Mouse (Mus musculus) limb, embryonic 13.5 days (tissue): ENCODE results near the gene Hist1h2ai. TPM values are rescaled to one million over a fixed set of nuclear protein-coding genes. Genes with fewer than 3 reads are reported as not detected.
"Not testable (repeated sequence)": the region's sequence is repeated elsewhere in the genome, so short reads cannot be mapped to it uniquely, and the experiment has no call there.

Experiments used
- ATAC-seq: fragments of 200-750 bp; cut with Nextera tagmentation; 2 replicates; pipeline ENCODE4 v1.8.0; 2017; ENCODE audit warnings: low read depth, moderate number of reproducible peaks, moderate TSS enrichment; ENCODE audit not compliant: low FRiP score
- H3K27ac ChIP-seq: fragments of 300-500 bp; sonication (generic); 2 replicates; pipeline ENCODE4 v1.5.1; 2015; ENCODE audit warnings: inconsistent platforms, mild to moderate bottlenecking, moderate library complexity
- H3K27me3 ChIP-seq: fragments of 300-500 bp; sonication (generic); 2 replicates; pipeline ENCODE4 v1.6.1; 2015; ENCODE audit warnings: mild to moderate bottlenecking, inconsistent platforms
- H3K36me3 ChIP-seq: fragments of 300-500 bp; sonication (generic); 2 replicates; pipeline ENCODE4 v1.6.1; 2015; ENCODE audit warnings: inconsistent platforms, mild to moderate bottlenecking, moderate library complexity
- H3K4me1 ChIP-seq: fragments of 300-500 bp; sonication (generic); 2 replicates; pipeline ENCODE4 v1.6.1; 2015; ENCODE audit warnings: inconsistent platforms
- H3K4me2 ChIP-seq: fragments of 300-500 bp; sonication (generic); replicated peaks from 2 replicates; pipeline ENCODE4 v1.6.1; 2015; ENCODE audit warnings: inconsistent platforms, mild to moderate bottlenecking, moderate library complexity
- H3K4me3 ChIP-seq: fragments of 300-500 bp; sonication (generic); 2 replicates; pipeline ENCODE4 v1.5.1; 2015; ENCODE audit warnings: moderate library complexity, mild to moderate bottlenecking, inconsistent platforms
- H3K9ac ChIP-seq: fragments of 300-500 bp; sonication (generic); 2 replicates; pipeline ENCODE4 v1.6.1; 2015; ENCODE audit warnings: mild to moderate bottlenecking, inconsistent platforms
- H3K9me3 ChIP-seq: fragments of 300-500 bp; sonication (generic); 2 replicates; pipeline ENCODE4 v1.6.1; 2016; ENCODE audit warnings: inconsistent platforms
- WGBS: fragments of 180-500 bp; shearing (Covaris S2); methylation state at CpG from one replicate; pipeline ENCODE4 v1.1.7; 2015; 5-methylcytosine and 5-hydroxymethylcytosine counted together
- polyA plus RNA-seq: library from polyadenylated mRNA; unstranded; fragments of >200 nt; fragmentation: Nextera tagmentation; extraction: Ambion mirVana; gene quantifications from 2 replicates; pipeline ENCODE4 v1.2.1, GENCODE M21; 2015

Gene Hist1h2ai
- polyA plus RNA-seq, 1 experiment from 2014 or later = 46.9 TPM

GRCm38 (mm10) chr13:21734010-21734905 is 18.0 kb downstream of the Hist1h2ai start:
- Histone ChIP-seq H3K36me3 (no peaks in the 10 kb centered on the region), H3K4me2 (peak overlapping the region; percentile 67), H3K9me3 (no peaks in the 10 kb centered on the region), H3K9ac (peak overlapping the region; percentile 76), H3K4me1 (peaks cover 4% of the 10 kb centered on the region; the same call in 1 of the 2 replicates), H3K27me3 (no peaks in the 10 kb centered on the region), H3K27ac (peak overlapping the region; percentile 99), H3K4me3 (peak overlapping the region; percentile 55)
- ATAC-seq = peak; percentile 85
- under 1% methylated on average over 21 of the region's 21 CpGs for WGBS

GRCm38 (mm10) chr13:21734906-21735767 is 18.9 kb downstream of the Hist1h2ai start, which contains the start of gene Hist1h4j:
Gene Hist1h4j, plus strand, starts transcription at chr13:21735064.
- peak within 1 kb of the TSS; percentile 76 for H3K9ac ChIP-seq
- H3K4me2 ChIP-seq = peak within 1 kb of the TSS; percentile 67
- H3K9me3 ChIP-seq, H3K36me3 ChIP-seq, H3K27me3 ChIP-seq, H3K4me1 ChIP-seq: not testable (repeated sequence)
- ATAC-seq = peak; percentile 90
- H3K27ac ChIP-seq = peak within 1 kb of the TSS; percentile 99
- WGBS = under 1% methylated on average over 48 of the region's 56 CpGs
- H3K4me3 ChIP-seq = peak within 1 kb of the TSS; percentile 55

- peaks cover 17% of the 10 kb centered on the region for H3K4me1 ChIP-seq
- no peaks in the 10 kb centered on the region for H3K36me3 ChIP-seq
- H3K4me2 ChIP-seq = no peak overlapping the region
- no peaks in the 10 kb centered on the region for H3K27me3 ChIP-seq
- H3K4me3 ChIP-seq = no peak overlapping the region
- ATAC-seq = no peak
- no peak overlapping the region for H3K27ac ChIP-seq
- WGBS = 92% methylated on average over 1 of the region's 1 CpGs
- no peaks in the 10 kb centered on the region for H3K9me3 ChIP-seq
- no peak overlapping the region for H3K9ac ChIP-seq
These were observed 28.8 kb downstream of the Hist1h2ai start for GRCm38 (mm10) chr13:21745006-21745405.

GRCm38 (mm10) chr13:21749387-21750158 is 33.4 kb downstream of the Hist1h2ai start:
- peak overlapping the region; percentile 87 for H3K4me2 ChIP-seq
- peaks cover 32% of the 10 kb centered on the region for H3K4me1 ChIP-seq
- no peaks in the 10 kb centered on the region for H3K27me3 ChIP-seq
- no peaks in the 10 kb centered on the region for H3K9me3 ChIP-seq
- H3K4me3 ChIP-seq = peak overlapping the region; percentile 60
- peak overlapping the region; percentile 72 for H3K27ac ChIP-seq
- no peak for ATAC-seq
- H3K36me3 ChIP-seq = no peaks in the 10 kb centered on the region
- H3K9ac ChIP-seq = peak overlapping the region; percentile 77
- WGBS = 3% methylated on average over 5 of the region's 5 CpGs

- Histone ChIP-seq H3K4me2 (peak within 1 kb of the TSS; percentile 87), H3K4me3 (peak within 1 kb of the TSS; percentile 60), H3K27ac (peak within 1 kb of the TSS; percentile 98), H3K9ac (peak within 1 kb of the TSS; percentile 77), H3K4me1 (peaks cover 36% of the 10 kb centered on the region)
- not testable (repeated sequence) for H3K9me3 ChIP-seq, H3K36me3 ChIP-seq, H3K27me3 ChIP-seq
- peak; percentile 87 for ATAC-seq
- under 1% methylated on average over 50 of the region's 56 CpGs for WGBS
These were observed 34.2 kb downstream of the Hist1h2ai start, which contains the start of gene Hist1h4k for GRCm38 (mm10) chr13:21750159-21751017. Gene Hist1h4k, minus strand, starts transcription at chr13:21750505.

- Histone ChIP-seq H3K27ac (peak overlapping the region; percentile 93; the same call in 1 of the 2 replicates), H3K4me1 (peaks cover 36% of the 10 kb centered on the region), H3K4me2 (no peak overlapping the region), H3K9me3 (no peaks in the 10 kb centered on the region), H3K4me3 (no peak overlapping the region), H3K9ac (no peak overlapping the region), H3K36me3 (no peaks in the 10 kb centered on the region), H3K27me3 (no peaks in the 10 kb centered on the region)
- no peak for ATAC-seq
These were observed 35.2 kb downstream of the Hist1h2ai start for GRCm38 (mm10) chr13:21751417-21751816.

GRCm38 (mm10) chr13:21751827-21752226 is 35.6 kb downstream of the Hist1h2ai start:
- Histone ChIP-seq H3K4me2 (peak overlapping the region; percentile 75), H3K9ac (no peak overlapping the region), H3K4me3 (no peak overlapping the region), H3K27ac (peak overlapping the region; percentile 93), H3K27me3 (no peaks in the 10 kb centered on the region), H3K36me3 (no peaks in the 10 kb centered on the region), H3K9me3 (no peaks in the 10 kb centered on the region), H3K4me1 (peaks cover 36% of the 10 kb centered on the region)
- WGBS = 83% methylated on average over 3 of the region's 3 CpGs
- no peak for ATAC-seq

- no peaks in the 10 kb centered on the region for H3K9me3 ChIP-seq
- 33% methylated on average over 3 of the region's 3 CpGs for WGBS
These were observed 36.1 kb downstream of the Hist1h2ai start for GRCm38 (mm10) chr13:21752356-21752755.

GRCm38 (mm10) chr13:21753051-21753523 is 36.9 kb downstream of the Hist1h2ai start:
- no peak for ATAC-seq
- Histone ChIP-seq H3K27me3 (no peaks in the 10 kb centered on the region), H3K4me2 (peak overlapping the region; percentile 75), H3K9me3 (no peaks in the 10 kb centered on the region), H3K4me1 (peaks cover 31% of the 10 kb centered on the region), H3K27ac (peak overlapping the region; percentile 93), H3K4me3 (peak overlapping the region; percentile 46), H3K9ac (peak overlapping the region; percentile 78), H3K36me3 (no peaks in the 10 kb centered on the region)
- 1% methylated on average over 10 of the region's 10 CpGs for WGBS

More at GRCm38 (mm10) chr13:21752356-21752755, 36.1 kb downstream of the Hist1h2ai start:
- no peak for ATAC-seq
- Histone ChIP-seq H3K4me2 (peak overlapping the region; percentile 75), H3K27me3 (no peaks in the 10 kb centered on the region), H3K36me3 (no peaks in the 10 kb centered on the region), H3K9ac (peak overlapping the region; percentile 43; the same call in 1 of the 2 replicates), H3K27ac (peak overlapping the region; percentile 93), H3K4me3 (peak overlapping the region; percentile 46), H3K4me1 (peaks cover 34% of the 10 kb centered on the region)

GRCm38 (mm10) chr13:21753524-21754285 is 37.5 kb downstream of the Hist1h2ai start, which contains the start of the genes Hist1h2ak and Hist1h2bn:
Gene Hist1h2ak, minus strand, starts transcription at chr13:21753827.
Gene Hist1h2bn, plus strand, starts transcription at chr13:21754123.
- Histone ChIP-seq H3K4me3 (peak within 1 kb of the TSS; percentile 46), H3K4me2 (peak within 1 kb of the TSS; percentile 75), H3K9ac (peak within 1 kb of the TSS; percentile 78), H3K4me1 (peaks cover 27% of the 10 kb centered on the region), H3K27ac (peak within 1 kb of the TSS; percentile 93)
- H3K27me3 ChIP-seq, H3K9me3 ChIP-seq, H3K36me3 ChIP-seq: not testable (repeated sequence)
- under 1% methylated on average over 48 of the region's 50 CpGs for WGBS
- ATAC-seq = peak; percentile 94
